11 mouse cellular contexts compared by ENCODE assay signal in genomic region chr15:97794268-97794667, GRCm38 (mm10). TPM values are rescaled to one million over a fixed set of nuclear protein-coding genes. Genes with fewer than 3 reads are reported as not detected.
DNase-seq lines count a peak whose midpoint lies in the region; ATAC-seq and TF ChIP-seq lines count a peak whose summit lies in the region.
"Had no signal": no experiment of that assay in that cellular context is flagged by ENCODE, and none has a peak within 500 bp of the region (broad histone marks: within the 10 kb centered on the region; RNA-seq: fewer than 3 reads in every experiment).

No protein-coding gene starts in this region.

- no peak for DNase-seq in heart, adult 2 months
- no peak for DNase-seq in heart, embryonic 10.5 days (ENCODE audit: low spot score)
- no peak for DNase-seq in lung, embryonic 14.5 days
- no peak for DNase-seq in lung, postnatal 14 days
- no peak for DNase-seq in G1E (ENCODE audit: low spot score)
- DNase-seq in liver, postnatal 0 days, result no peak
- DNase-seq in layer of hippocampus, adult 9-11 months, result no peak
- no peak for DNase-seq in frontal cortex, postnatal 25 days (ENCODE audit: low spot score in 2 of 2)
- DNase-seq: kidney, postnatal 25 days had no signal

- no peak for TF ChIP-seq EP300 in heart, adult 2 months (IDR thresholded peaks at IDR 0.05; ENCODE audit: insufficient read depth, low read depth, low read length)
- TF ChIP-seq EP300 in liver, postnatal 0 days (IDR thresholded peaks at IDR 0.05; ENCODE audit: low read depth), result no peak

- intact Hi-C loops in heart, adult 2 months (cut with DNase I), result no loop called here

- no peaks in the 10 kb centered on the region for H3K36me3 ChIP-seq in heart, adult 2 months (ENCODE audit: control insufficient read depth, insufficient read depth, low read length)
- peaks cover 83% of the 10 kb centered on the region for H3K36me3 ChIP-seq in heart, embryonic 10.5 days
- H3K36me3 ChIP-seq in lung, embryonic 14.5 days (ENCODE audit: insufficient read depth), result peaks cover 88% of the 10 kb centered on the region
- H3K36me3 ChIP-seq in G1E (replicated peaks), result peaks cover 99% of the 10 kb centered on the region
- H3K36me3 ChIP-seq in liver, postnatal 0 days (replicated peaks; ENCODE audit: insufficient read depth, low read length), result peaks cover 28% of the 10 kb centered on the region

- no peak overlapping the region for H3K27ac ChIP-seq in heart, adult 2 months
- no peak overlapping the region for H3K27ac ChIP-seq in heart, embryonic 10.5 days
- H3K27ac ChIP-seq in lung, embryonic 14.5 days (ENCODE audit: low read depth), result no peak overlapping the region
- no peak overlapping the region for H3K27ac ChIP-seq in liver, postnatal 0 days (ENCODE audit: low read depth)
- H3K27ac ChIP-seq: hindbrain, embryonic 15.5 days; midbrain, embryonic 10.5 days had no signal

- TF ChIP-seq CTCF in heart, adult 2 months (IDR thresholded peaks at IDR 0.05), result peak; percentile 65
- TF ChIP-seq CTCF in lung, embryonic 14.5 days (IDR thresholded peaks at IDR 0.05; ENCODE audit: low read depth), result peak; percentile 61
- TF ChIP-seq CTCF in G1E (IDR thresholded peaks at IDR 0.05; ENCODE audit: low read depth, low read length), result peak; percentile 54
- TF ChIP-seq CTCF in liver, postnatal 0 days (IDR thresholded peaks at IDR 0.05; ENCODE audit: low read depth), result peak; percentile 73

- TF ChIP-seq POLR2A in heart, adult 2 months (IDR thresholded peaks at IDR 0.05; ENCODE audit: insufficient read depth, low read depth, low read length), result no peak

- no peaks in the 10 kb centered on the region for H3K27me3 ChIP-seq in heart, adult 2 months (ENCODE audit: control insufficient read depth, insufficient read depth, low read length)
- H3K27me3 ChIP-seq in heart, embryonic 10.5 days (ENCODE audit: insufficient read depth, poor library complexity, severe bottlenecking), result no peaks in the 10 kb centered on the region
- H3K27me3 ChIP-seq in lung, embryonic 14.5 days (ENCODE audit: insufficient read depth, low read length), result no peaks in the 10 kb centered on the region
- H3K27me3 ChIP-seq in G1E (ENCODE audit: insufficient read depth, low read length), result no peaks in the 10 kb centered on the region
- no peaks in the 10 kb centered on the region for H3K27me3 ChIP-seq in liver, postnatal 0 days (ENCODE audit: insufficient read depth, low read length)
- H3K27me3 ChIP-seq: hindbrain, embryonic 15.5 days had no signal

- no peaks in the 10 kb centered on the region for H3K79me2 ChIP-seq in heart, adult 2 months (replicated peaks; ENCODE audit: control insufficient read depth, insufficient read depth, low read length)

- 72% methylated on average over 5 of the region's 5 CpGs for WGBS in heart, adult 2 months
- WGBS in heart, embryonic 10.5 days, result 71% methylated on average over 5 of the region's 5 CpGs
- 70% methylated on average over 5 of the region's 5 CpGs for WGBS in lung, embryonic 14.5 days
- WGBS in liver, postnatal 0 days (ENCODE audit: insufficient replicate concordance), result 75% methylated on average over 5 of the region's 5 CpGs

- H3K9me3 ChIP-seq in heart, embryonic 10.5 days, result no peaks in the 10 kb centered on the region
- no peaks in the 10 kb centered on the region for H3K9me3 ChIP-seq in lung, embryonic 14.5 days (ENCODE audit: low read depth, low read length)
- H3K9me3 ChIP-seq in G1E (replicated peaks), result no peaks in the 10 kb centered on the region
- no peaks in the 10 kb centered on the region for H3K9me3 ChIP-seq in liver, postnatal 0 days (ENCODE audit: low read length)
- H3K9me3 ChIP-seq: hindbrain, embryonic 15.5 days; midbrain, embryonic 10.5 days had no signal

- peaks cover 4% of the 10 kb centered on the region for H3K4me1 ChIP-seq in heart, adult 2 months (ENCODE audit: control insufficient read depth, insufficient read depth, low read length)
- H3K4me1 ChIP-seq in heart, embryonic 10.5 days, result peaks cover 20% of the 10 kb centered on the region
- no peaks in the 10 kb centered on the region for H3K4me1 ChIP-seq in lung, embryonic 14.5 days (ENCODE audit: insufficient read depth)
- peaks cover 74% of the 10 kb centered on the region for H3K4me1 ChIP-seq in G1E (ENCODE audit: insufficient read depth, low read depth, low read length)
- H3K4me1 ChIP-seq in liver, postnatal 0 days (ENCODE audit: insufficient read depth), result no peaks in the 10 kb centered on the region

- no peak for ATAC-seq in lung, embryonic 14.5 days (ENCODE audit: insufficient read depth)
- no peak for ATAC-seq in G1E (ENCODE audit: extremely low read depth, insufficient number of reproducible peaks, low FRiP score, poor library complexity, severe bottlenecking)
- no peak for ATAC-seq in liver, postnatal 0 days

- H3K4me2 ChIP-seq in lung, embryonic 14.5 days, result no peak overlapping the region
- no peak overlapping the region for H3K4me2 ChIP-seq in liver, postnatal 0 days (ENCODE audit: low read depth, low read length)
- H3K4me2 ChIP-seq: hindbrain, embryonic 15.5 days had no signal

- H3K9ac ChIP-seq in heart, adult 2 months (ENCODE audit: low read depth, low read length), result no peak overlapping the region
- H3K9ac ChIP-seq in lung, embryonic 14.5 days, result no peak overlapping the region
- no peak overlapping the region for H3K9ac ChIP-seq in liver, postnatal 0 days (replicated peaks)
- H3K9ac ChIP-seq: hindbrain, embryonic 15.5 days had no signal

- H3K4me3 ChIP-seq in heart, adult 2 months, result no peak overlapping the region
- H3K4me3 ChIP-seq in heart, embryonic 10.5 days, result no peak overlapping the region
- no peak overlapping the region for H3K4me3 ChIP-seq in lung, embryonic 14.5 days (ENCODE audit: low read depth, low read length)
- no peak overlapping the region for H3K4me3 ChIP-seq in G1E (ENCODE audit: low read depth, low read length)
- H3K4me3 ChIP-seq in liver, postnatal 0 days (ENCODE audit: low read depth, low read length), result no peak overlapping the region
- H3K4me3 ChIP-seq: hindbrain, embryonic 15.5 days; midbrain, embryonic 10.5 days had no signal

RNA-seq across cellular contexts. Expression of gene Slc48a1, which starts 15.9 kb away (rescaled TPM):
- 10 to 100 TPM; 72.7 to 73.0 TPM for total RNA-seq in heart, adult 2 months (2021)
- 82.8 and 85.3 TPM in 2 replicates for polyA plus RNA-seq in heart, adult 2 months (2012; rRNA removed)
- polyA plus RNA-seq in heart, embryonic 10.5 days (2016; fragmentation: Nextera tagmentation; extraction: Ambion mirVana), result 32.1 and 41.1 TPM in 2 replicates
- 25.3 and 32.7 TPM in 2 replicates for polyA plus RNA-seq in lung, embryonic 14.5 days (2014; fragmentation: Nextera tagmentation; extraction: Ambion mirVana)
- total RNA-seq in G1E (2014; fragmentation: Nextera tagmentation) (210 and 256 TPM in 2 replicates), G1E (2017) (108 and 116 TPM in 2 replicates)
- polyA plus RNA-seq in G1E (2012), result 113 and 125 TPM in 2 replicates
- polyA plus RNA-seq in liver, postnatal 0 days (2015; fragmentation: Nextera tagmentation; extraction: Ambion mirVana), result 59.0 and 61.1 TPM in 2 replicates

RNA-seq across cellular contexts. Expression of gene Rapgef3, which starts 26.5 kb away (rescaled TPM):
- total RNA-seq in heart, adult 2 months (2021), result 10 to 100 TPM; 21.5 to 27.9 TPM
- polyA plus RNA-seq in heart, adult 2 months (2012; rRNA removed), result 44.4 and 57.0 TPM in 2 replicates
- polyA plus RNA-seq in heart, embryonic 10.5 days (2016; fragmentation: Nextera tagmentation; extraction: Ambion mirVana), result 10.2 and 13.4 TPM in 2 replicates
- polyA plus RNA-seq in lung, embryonic 14.5 days (2014; fragmentation: Nextera tagmentation; extraction: Ambion mirVana), result 14.3 and 17.5 TPM in 2 replicates
- total RNA-seq in G1E (2014; fragmentation: Nextera tagmentation), result not detected in 2 replicates
- total RNA-seq in G1E (2017), result under 0.01 and 0.05 TPM in 2 replicates
- 0.23 and 0.25 TPM in 2 replicates for polyA plus RNA-seq in G1E (2012)
- 1.5 and 1.9 TPM in 2 replicates for polyA plus RNA-seq in liver, postnatal 0 days (2015; fragmentation: Nextera tagmentation; extraction: Ambion mirVana)

RNA-seq across cellular contexts. Expression of gene Hdac7, which starts 50.0 kb away (rescaled TPM):
- total RNA-seq in heart, adult 2 months (2021), result 10 to 100 TPM; 23.7 to 25.7 TPM
- 54.9 and 61.8 TPM in 2 replicates for polyA plus RNA-seq in heart, adult 2 months (2012; rRNA removed)
- polyA plus RNA-seq in heart, embryonic 10.5 days (2016; fragmentation: Nextera tagmentation; extraction: Ambion mirVana), result 23.4 and 26.7 TPM in 2 replicates
- polyA plus RNA-seq in lung, embryonic 14.5 days (2014; fragmentation: Nextera tagmentation; extraction: Ambion mirVana), result 43.8 and 51.2 TPM in 2 replicates
- total RNA-seq in G1E (2014; fragmentation: Nextera tagmentation), result 20.4 and 21.1 TPM in 2 replicates
- 3.0 and 3.9 TPM in 2 replicates for total RNA-seq in G1E (2017)
- 117 and 164 TPM in 2 replicates for polyA plus RNA-seq in G1E (2012)
- polyA plus RNA-seq in liver, postnatal 0 days (2015; fragmentation: Nextera tagmentation; extraction: Ambion mirVana), result 5.3 TPM in 2 replicates
